Mouse (Mus musculus): ENCODE data around the gene Prkg2. TPM values are rescaled to one million over a fixed set of nuclear protein-coding genes. Genes with fewer than 3 reads are reported as not detected.
A peak's percentile ranks its signal among the peaks of the same experiment; 100 is the strongest.

Gene Prkg2
- polyA plus RNA-seq, 1 experiment from 2014 or later, result 2.8 TPM

GRCm38 (mm10) chr5:99010448-99011151, 26.6 kb downstream of the Prkg2 start:
- Histone ChIP-seq H3K4me2 (replicated peaks) (no peak overlapping the region), H3K4me3 (no peak overlapping the region), H3K4me1 (no peaks in the 10 kb centered on the region), H3K27me3 (no peaks in the 10 kb centered on the region), H3K36me3 (no peaks in the 10 kb centered on the region), H3K9me3 (replicated peaks) (no peaks in the 10 kb centered on the region), H3K9ac (no peak overlapping the region), H3K27ac (no peak overlapping the region)
- WGBS, result 87% methylated on average over 14 of the region's 14 CpGs
- ATAC-seq (ENCODE audit: low FRiP score), result no peak

GRCm38 (mm10) chr5:98998104-98998503, 39.0 kb downstream of the Prkg2 start:
- Histone ChIP-seq H3K27ac (no peak overlapping the region), H3K36me3 (no peaks in the 10 kb centered on the region), H3K27me3 (no peaks in the 10 kb centered on the region), H3K4me1 (no peaks in the 10 kb centered on the region), H3K9ac (no peak overlapping the region), H3K9me3 (replicated peaks) (no peaks in the 10 kb centered on the region), H3K4me2 (replicated peaks) (no peak overlapping the region), H3K4me3 (no peak overlapping the region)
- no peak for ATAC-seq (ENCODE audit: low FRiP score)
- 79% methylated on average over 4 of the region's 4 CpGs for WGBS

- WGBS, result 45% methylated on average over 4 of the region's 4 CpGs
- Histone ChIP-seq H3K27me3 (no peaks in the 10 kb centered on the region), H3K9me3 (replicated peaks) (no peaks in the 10 kb centered on the region), H3K27ac (no peak overlapping the region), H3K4me1 (no peaks in the 10 kb centered on the region), H3K36me3 (no peaks in the 10 kb centered on the region), H3K9ac (no peak overlapping the region), H3K4me3 (no peak overlapping the region), H3K4me2 (replicated peaks) (no peak overlapping the region)
- ATAC-seq (ENCODE audit: low FRiP score), result 0 out of 2 replicates have a peak, but pooled peaks have one; percentile 46
These were observed 41.4 kb downstream of the Prkg2 start for GRCm38 (mm10) chr5:98995767-98996166.

- Histone ChIP-seq H3K36me3 (no peaks in the 10 kb centered on the region), H3K4me1 (0 out of 2 replicates have a peak, but pooled peaks cover 3% of the 10 kb centered on the region), H3K27ac (no peak overlapping the region), H3K4me2 (replicated peaks) (no peak overlapping the region), H3K4me3 (no peak overlapping the region), H3K9ac (no peak overlapping the region), H3K9me3 (replicated peaks) (no peaks in the 10 kb centered on the region), H3K27me3 (no peaks in the 10 kb centered on the region)
- no peak for ATAC-seq (ENCODE audit: low FRiP score)
- 87% methylated on average over 4 of the region's 4 CpGs for WGBS
These were observed 45.6 kb downstream of the Prkg2 start for GRCm38 (mm10) chr5:98991600-98991999.

- no peaks in the 10 kb centered on the region for H3K9me3 ChIP-seq (replicated peaks)
- peaks cover 11% of the 10 kb centered on the region for H3K4me1 ChIP-seq
- H3K4me3 ChIP-seq, result no peak overlapping the region
- no peak overlapping the region for H3K9ac ChIP-seq
- 23% methylated on average over 1 of the region's 1 CpGs for WGBS
- no peak overlapping the region for H3K4me2 ChIP-seq (replicated peaks)
- H3K36me3 ChIP-seq, result no peaks in the 10 kb centered on the region
- H3K27ac ChIP-seq, result no peak overlapping the region
- peak; percentile 88 for ATAC-seq (ENCODE audit: low FRiP score)
- no peaks in the 10 kb centered on the region for H3K27me3 ChIP-seq
These were observed 49.5 kb downstream of the Prkg2 start for GRCm38 (mm10) chr5:98987634-98988033.

GRCm38 (mm10) chr5:98987116-98987515, 50.0 kb downstream of the Prkg2 start:
- Histone ChIP-seq H3K4me1 (peaks cover 11% of the 10 kb centered on the region), H3K27ac (no peak overlapping the region), H3K4me2 (replicated peaks) (no peak overlapping the region), H3K27me3 (no peaks in the 10 kb centered on the region), H3K9me3 (replicated peaks) (no peaks in the 10 kb centered on the region), H3K9ac (no peak overlapping the region), H3K4me3 (no peak overlapping the region), H3K36me3 (no peaks in the 10 kb centered on the region)
- 60% methylated on average over 3 of the region's 3 CpGs for WGBS
- no peak for ATAC-seq (ENCODE audit: low FRiP score)

GRCm38 (mm10) chr5:98986459-98986858, 50.7 kb downstream of the Prkg2 start:
- Histone ChIP-seq H3K9ac (no peak overlapping the region), H3K36me3 (no peaks in the 10 kb centered on the region), H3K4me2 (replicated peaks) (no peak overlapping the region), H3K4me3 (no peak overlapping the region), H3K4me1 (peaks cover 11% of the 10 kb centered on the region), H3K27ac (no peak overlapping the region), H3K27me3 (no peaks in the 10 kb centered on the region), H3K9me3 (replicated peaks) (no peaks in the 10 kb centered on the region)
- no peak for ATAC-seq (ENCODE audit: low FRiP score)
- WGBS, result 32% methylated on average over 4 of the region's 4 CpGs

- Histone ChIP-seq H3K27me3 (no peaks in the 10 kb centered on the region), H3K9me3 (replicated peaks) (no peaks in the 10 kb centered on the region), H3K4me1 (peaks cover 11% of the 10 kb centered on the region), H3K4me3 (no peak overlapping the region), H3K36me3 (no peaks in the 10 kb centered on the region), H3K4me2 (replicated peaks) (no peak overlapping the region), H3K27ac (no peak overlapping the region), H3K9ac (no peak overlapping the region)
- 17% methylated on average over 4 of the region's 4 CpGs for WGBS
- ATAC-seq (ENCODE audit: low FRiP score), result no peak
These were observed 51.1 kb downstream of the Prkg2 start for GRCm38 (mm10) chr5:98986011-98986410.

GRCm38 (mm10) chr5:98985077-98985476, 52.1 kb downstream of the Prkg2 start:
- no peak overlapping the region for H3K9ac ChIP-seq
- no peak overlapping the region for H3K27ac ChIP-seq
- H3K27me3 ChIP-seq, result no peaks in the 10 kb centered on the region
- ATAC-seq (ENCODE audit: low FRiP score), result no peak
- H3K4me2 ChIP-seq (replicated peaks), result no peak overlapping the region
- no peak overlapping the region for H3K4me3 ChIP-seq
- 89% methylated on average over 3 of the region's 3 CpGs for WGBS
- no peaks in the 10 kb centered on the region for H3K9me3 ChIP-seq (replicated peaks)
- H3K36me3 ChIP-seq, result no peaks in the 10 kb centered on the region
- peaks cover 11% of the 10 kb centered on the region for H3K4me1 ChIP-seq

- no peaks in the 10 kb centered on the region for H3K27me3 ChIP-seq
- H3K36me3 ChIP-seq, result no peaks in the 10 kb centered on the region
- H3K4me3 ChIP-seq, result no peak overlapping the region
- no peak overlapping the region for H3K9ac ChIP-seq
- peaks cover 6% of the 10 kb centered on the region for H3K4me1 ChIP-seq
- H3K4me2 ChIP-seq (replicated peaks), result no peak overlapping the region
- no peak overlapping the region for H3K27ac ChIP-seq
- H3K9me3 ChIP-seq (replicated peaks), result no peaks in the 10 kb centered on the region
- ATAC-seq (ENCODE audit: low FRiP score), result no peak
- 85% methylated on average over 7 of the region's 7 CpGs for WGBS
These were observed 55.8 kb downstream of the Prkg2 start for GRCm38 (mm10) chr5:98981304-98981703.

GRCm38 (mm10) chr5:98978316-98978715, 58.8 kb downstream of the Prkg2 start:
- H3K9me3 ChIP-seq (replicated peaks), result no peaks in the 10 kb centered on the region
- peaks cover 6% of the 10 kb centered on the region; the same call in 1 of the 2 replicates for H3K4me1 ChIP-seq
- no peaks in the 10 kb centered on the region for H3K36me3 ChIP-seq
- H3K4me2 ChIP-seq (replicated peaks), result no peak overlapping the region
- ATAC-seq (ENCODE audit: low FRiP score), result no peak
- H3K27ac ChIP-seq, result no peak overlapping the region
- 87% methylated on average over 6 of the region's 6 CpGs for WGBS
- no peaks in the 10 kb centered on the region for H3K27me3 ChIP-seq
- H3K9ac ChIP-seq, result no peak overlapping the region
- no peak overlapping the region for H3K4me3 ChIP-seq

GRCm38 (mm10) chr5:98975877-98976672, 61.1 kb downstream of the Prkg2 start:
- WGBS, result 56% methylated on average over 10 of the region's 10 CpGs
- no peaks in the 10 kb centered on the region for H3K9me3 ChIP-seq (replicated peaks)

More at GRCm38 (mm10) chr5:98975877-98976672, 61.1 kb downstream of the Prkg2 start:
- H3K4me2 ChIP-seq (replicated peaks), result no peak overlapping the region
- no peak overlapping the region for H3K4me3 ChIP-seq
- ATAC-seq (ENCODE audit: low FRiP score), result peak; percentile 64
- no peak overlapping the region for H3K9ac ChIP-seq
- no peak overlapping the region for H3K27ac ChIP-seq
- H3K36me3 ChIP-seq, result no peaks in the 10 kb centered on the region
- peaks cover 6% of the 10 kb centered on the region; the same call in 1 of the 2 replicates for H3K4me1 ChIP-seq
- H3K27me3 ChIP-seq, result no peaks in the 10 kb centered on the region
